Mouse (Mus musculus) testis, adult 2 months (tissue): Measurements from ENCODE around the gene Plekhh3. TPM values are rescaled to one million over a fixed set of nuclear protein-coding genes. Genes with fewer than 3 reads are reported as not detected.

Source experiments
- H3K27ac ChIP-seq: fragments of 200-500 bp; 2 replicates; pipeline ENCODE4 v1.5.1; 2012; ENCODE audit warnings: low read depth, low read length; ENCODE audit not compliant: control insufficient read depth, insufficient read depth
- H3K27me3 ChIP-seq: fragments of 200-500 bp; 2 replicates; pipeline ENCODE4 v1.6.1; 2012; ENCODE audit warnings: mild to moderate bottlenecking, low read length, moderate library complexity; ENCODE audit not compliant: control insufficient read depth, insufficient read depth
- H3K36me3 ChIP-seq: fragments of 200-500 bp; 2 replicates; pipeline ENCODE4 v1.6.1; 2012; ENCODE audit warnings: mild to moderate bottlenecking, low read length; ENCODE audit not compliant: control insufficient read depth, insufficient read depth
- H3K4me1 ChIP-seq: fragments of 200-500 bp; 2 replicates; pipeline ENCODE4 v1.6.1; 2012; ENCODE audit warnings: low read length; ENCODE audit not compliant: control insufficient read depth, insufficient read depth
- H3K4me3 ChIP-seq: fragments of 200-500 bp; 2 replicates; pipeline ENCODE4 v1.5.1; 2012; ENCODE audit warnings: low read depth, mild to moderate bottlenecking, low read length, moderate library complexity, mixed read lengths; ENCODE audit not compliant: control insufficient read depth
- CTCF ChIP-seq: fragments of 200-500 bp; IDR thresholded peaks from 2 replicates; pipeline ENCODE4 v1.5.1; 2012; ENCODE audit warnings: low read depth, mild to moderate bottlenecking, inconsistent platforms, low read length, moderate library complexity; ENCODE audit not compliant: control insufficient read depth, insufficient read depth, insufficient replicate concordance
- POLR2A ChIP-seq: fragments of 200-500 bp; IDR thresholded peaks from 2 replicates; pipeline ENCODE4 v1.6.1; 2012; ENCODE audit warnings: low read depth, mild to moderate bottlenecking, inconsistent platforms, low read length, moderate library complexity; ENCODE audit not compliant: control insufficient read depth
- polyA plus RNA-seq: library from polyadenylated mRNA; depleted of rRNA; stranded (reverse); fragments of >200 nt; gene quantifications from 2 replicates; pipeline ENCODE4 v1.2.3, GENCODE M21; 2012

The Plekhh3 gene
- polyA plus RNA-seq, 1 experiment = 2.6 TPM

- no peak for TF ChIP-seq POLR2A
- peak; percentile 48; the same call in 1 of the 2 replicates for TF ChIP-seq CTCF
- peaks cover 2% of the 10 kb centered on the region; the same call in 1 of the 2 replicates for H3K27me3 ChIP-seq
- H3K36me3 ChIP-seq = no peaks in the 10 kb centered on the region
- peaks cover 27% of the 10 kb centered on the region for H3K4me1 ChIP-seq
- H3K27ac ChIP-seq = no peak overlapping the region
- peak overlapping the region; percentile 55 for H3K4me3 ChIP-seq
These were observed 2.7 kb upstream of the Plekhh3 start for GRCm38 (mm10) chr11:101173631-101174388.

- Histone ChIP-seq H3K27me3 (peaks cover 2% of the 10 kb centered on the region; the same call in 1 of the 2 replicates), H3K4me1 (peaks cover 27% of the 10 kb centered on the region), H3K36me3 (no peaks in the 10 kb centered on the region), H3K4me3 (no peak overlapping the region), H3K27ac (no peak overlapping the region)
- TF ChIP-seq POLR2A (no peak), CTCF (no peak)
These were observed 2.0 kb upstream of the Plekhh3 start for GRCm38 (mm10) chr11:101173112-101173511.

- Histone ChIP-seq H3K27me3 (peaks cover 2% of the 10 kb centered on the region; the same call in 1 of the 2 replicates), H3K4me1 (peaks cover 27% of the 10 kb centered on the region), H3K4me3 (no peak overlapping the region; the same call in 1 of the 2 replicates), H3K27ac (no peak overlapping the region; the same call in 1 of the 2 replicates), H3K36me3 (no peaks in the 10 kb centered on the region)
- TF ChIP-seq CTCF = no peak
These were observed 1.3 kb upstream of the Plekhh3 start for GRCm38 (mm10) chr11:101172434-101172815.

- Histone ChIP-seq H3K27me3 (peaks cover 2% of the 10 kb centered on the region; the same call in 1 of the 2 replicates), H3K27ac (peak overlapping the region; percentile 52), H3K4me1 (peaks cover 27% of the 10 kb centered on the region), H3K36me3 (no peaks in the 10 kb centered on the region), H3K4me3 (peak overlapping the region; percentile 67)
- no peak for TF ChIP-seq POLR2A
- TF ChIP-seq CTCF = no peak
These were observed 726 bp upstream of the Plekhh3 start for GRCm38 (mm10) chr11:101171721-101172433.

- Histone ChIP-seq H3K4me1 (peaks cover 21% of the 10 kb centered on the region), H3K27me3 (peaks cover 2% of the 10 kb centered on the region; the same call in 1 of the 2 replicates), H3K36me3 (no peaks in the 10 kb centered on the region), H3K4me3 (peak within 1 kb of the TSS; percentile 83), H3K27ac (peak within 1 kb of the TSS; percentile 41)
- TF ChIP-seq CTCF = no peak
- TF ChIP-seq POLR2A = no peak
These were observed 769 bp downstream of the Plekhh3 start, which contains the start of gene Cntnap1 for GRCm38 (mm10) chr11:101170354-101170810. Gene Cntnap1 (plus strand): TSS chr11:101170523.

GRCm38 (mm10) chr11:101169301-101170107, 1.6 kb downstream of the Plekhh3 start:
- Histone ChIP-seq H3K27ac (no peak overlapping the region), H3K4me3 (peak overlapping the region; percentile 83), H3K36me3 (no peaks in the 10 kb centered on the region), H3K27me3 (peaks cover 4% of the 10 kb centered on the region), H3K4me1 (peaks cover 21% of the 10 kb centered on the region)
- no peak for TF ChIP-seq CTCF
